Mouse (Mus musculus) hindbrain, embryonic 11.5 days (tissue): Measurements from ENCODE around the gene Ramp2. TPM values are rescaled to one million over a fixed set of nuclear protein-coding genes. Genes with fewer than 3 reads are reported as not detected.
A peak's percentile ranks its signal among the peaks of the same experiment; 100 is the strongest.

ENCODE experiments used
- ATAC-seq: fragments of 200-750 bp; cut with Nextera tagmentation; 2 replicates; pipeline ENCODE4 v1.8.0; 2017; ENCODE audit warnings: mild to moderate bottlenecking, moderate TSS enrichment, moderate library complexity; ENCODE audit not compliant: low FRiP score
- DNase-seq: peaks from one replicate; pipeline ENCODE4 v3.0.0-alpha.2; 2015; ENCODE audit warnings: low spot score
- H3K27ac ChIP-seq: fragments of 300-500 bp; sonication (generic); 2 replicates; pipeline ENCODE4 v1.5.1; 2014; ENCODE audit warnings: mild to moderate bottlenecking, low read depth, low read length
- H3K27me3 ChIP-seq: fragments of 300-500 bp; sonication (generic); 2 replicates; pipeline ENCODE4 v1.6.1; 2014; ENCODE audit warnings: mild to moderate bottlenecking, low read length, moderate library complexity, mixed read lengths; ENCODE audit not compliant: control insufficient read depth, insufficient read depth
- H3K36me3 ChIP-seq: fragments of 300-500 bp; sonication (generic); 2 replicates; pipeline ENCODE4 v1.6.1; 2014; ENCODE audit warnings: mild to moderate bottlenecking, low read length, moderate library complexity, mixed read lengths; ENCODE audit not compliant: control insufficient read depth, insufficient read depth
- H3K4me1 ChIP-seq: fragments of 300-500 bp; sonication (generic); replicated peaks from 2 replicates; pipeline ENCODE4 v1.6.1; 2014; ENCODE audit warnings: low read length, mixed read lengths; ENCODE audit not compliant: control insufficient read depth, insufficient read depth
- H3K4me2 ChIP-seq: fragments of 300-500 bp; sonication (generic); replicated peaks from 2 replicates; pipeline ENCODE4 v1.6.1; 2014; ENCODE audit warnings: mild to moderate bottlenecking, low read depth, low read length
- H3K4me3 ChIP-seq: fragments of 300-500 bp; sonication (generic); 2 replicates; pipeline ENCODE4 v1.5.1; 2014; ENCODE audit warnings: low read depth, low read length
- H3K9ac ChIP-seq: fragments of 300-500 bp; sonication (generic); 2 replicates; pipeline ENCODE4 v1.6.1; 2014; ENCODE audit warnings: low read depth, low read length
- H3K9me3 ChIP-seq: fragments of 300-500 bp; sonication (generic); 2 replicates; pipeline ENCODE4 v1.6.1; 2016; ENCODE audit warnings: low read length; ENCODE audit not compliant: control insufficient read depth
- WGBS: fragments of 180-500 bp; shearing (Covaris S2); extraction: QIAGEN DNeasy Blood & Tissue Kit; methylation state at CpG from one replicate; pipeline ENCODE4 v1.1.7; 2014; 5-methylcytosine and 5-hydroxymethylcytosine counted together
- polyA plus RNA-seq: library from polyadenylated mRNA; unstranded; fragments of >200 nt; fragmentation: Nextera tagmentation; extraction: Ambion mirVana; gene quantifications from 2 replicates; pipeline ENCODE4 v1.2.1, GENCODE M21; 2014

Ramp2 gene
- polyA plus RNA-seq, 1 experiment from 2014 or later, result 71.9 TPM

- ATAC-seq, result peak; percentile 67
- Histone ChIP-seq H3K4me2 (peak within 1 kb of the TSS; percentile 77), H3K4me1 (peaks cover 18% of the 10 kb centered on the region)
Measured at GRCm38 (mm10) chr11:101259948-101260825, 14.4 kb downstream of the Ramp2 start, which contains the start of gene Wnk4. TSS of gene Wnk4 (plus strand) at chr11:101260567.

DNA sequence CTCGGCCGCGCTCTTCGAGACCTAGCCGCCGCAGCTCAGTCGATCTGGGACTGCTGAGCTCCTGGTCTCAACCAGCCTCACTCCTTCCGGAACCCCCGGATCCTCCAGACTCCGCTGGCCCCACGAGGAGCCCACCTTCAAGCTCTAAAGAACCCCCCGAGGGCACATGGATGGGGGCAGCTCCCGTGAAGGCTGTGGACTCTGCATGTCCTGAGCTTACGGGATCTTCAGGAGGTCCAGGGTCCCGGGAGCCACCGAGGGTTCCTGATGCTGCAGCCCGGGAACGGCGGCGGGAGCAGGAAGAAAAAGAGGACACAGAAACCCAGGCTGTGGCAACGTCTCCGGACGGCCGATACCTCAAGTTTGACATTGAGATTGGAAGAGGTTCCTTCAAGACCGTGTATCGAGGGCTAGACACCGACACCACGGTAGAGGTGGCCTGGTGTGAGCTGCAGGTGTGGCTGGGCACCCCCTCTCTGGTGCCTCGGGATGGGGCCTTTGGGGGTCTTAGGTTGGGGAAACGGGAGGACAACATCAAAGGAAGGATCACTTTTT is 15.1 kb downstream of the Ramp2 start:
- H3K9me3 ChIP-seq, result no peaks in the 10 kb centered on the region
- no peaks in the 10 kb centered on the region for H3K36me3 ChIP-seq
- H3K27ac ChIP-seq, result no peak overlapping the region
- peak; percentile 44 for DNase-seq
- H3K4me1 ChIP-seq, result peaks cover 18% of the 10 kb centered on the region
- peak overlapping the region; percentile 53 for H3K9ac ChIP-seq
- H3K4me2 ChIP-seq, result peak overlapping the region; percentile 77
- under 1% methylated on average over 30 of the region's 30 CpGs for WGBS
- H3K4me3 ChIP-seq, result peak overlapping the region; percentile 37
- no peak for ATAC-seq
- peaks cover 39% of the 10 kb centered on the region for H3K27me3 ChIP-seq

More at GRCm38 (mm10) chr11:101259948-101260825, 14.4 kb downstream of the Ramp2 start, which contains the start of gene Wnk4:
- Histone ChIP-seq H3K4me3 (peak within 1 kb of the TSS; percentile 37), H3K27ac (peak within 1 kb of the TSS; percentile 61), H3K36me3 (no peaks in the 10 kb centered on the region), H3K27me3 (peaks cover 37% of the 10 kb centered on the region), H3K9ac (peak within 1 kb of the TSS; percentile 53), H3K9me3 (no peaks in the 10 kb centered on the region)
- WGBS, result under 1% methylated on average over 29 of the region's 43 CpGs
- DNase-seq, result peak; percentile 67

- Histone ChIP-seq H3K9ac (no peak overlapping the region), H3K9me3 (no peaks in the 10 kb centered on the region), H3K27ac (no peak overlapping the region), H3K27me3 (peaks cover 41% of the 10 kb centered on the region), H3K36me3 (no peaks in the 10 kb centered on the region), H3K4me3 (peak overlapping the region; percentile 20; the same call in 1 of the 2 replicates), H3K4me1 (peaks cover 18% of the 10 kb centered on the region), H3K4me2 (peak overlapping the region; percentile 17; the same call in 1 of the 2 replicates)
- 1% methylated on average over 24 of the region's 24 CpGs for WGBS
- DNase-seq (peak; percentile 49), ATAC-seq (no peak)
Measured at GRCm38 (mm10) chr11:101262272-101262967, 16.6 kb downstream of the Ramp2 start.

DNA sequence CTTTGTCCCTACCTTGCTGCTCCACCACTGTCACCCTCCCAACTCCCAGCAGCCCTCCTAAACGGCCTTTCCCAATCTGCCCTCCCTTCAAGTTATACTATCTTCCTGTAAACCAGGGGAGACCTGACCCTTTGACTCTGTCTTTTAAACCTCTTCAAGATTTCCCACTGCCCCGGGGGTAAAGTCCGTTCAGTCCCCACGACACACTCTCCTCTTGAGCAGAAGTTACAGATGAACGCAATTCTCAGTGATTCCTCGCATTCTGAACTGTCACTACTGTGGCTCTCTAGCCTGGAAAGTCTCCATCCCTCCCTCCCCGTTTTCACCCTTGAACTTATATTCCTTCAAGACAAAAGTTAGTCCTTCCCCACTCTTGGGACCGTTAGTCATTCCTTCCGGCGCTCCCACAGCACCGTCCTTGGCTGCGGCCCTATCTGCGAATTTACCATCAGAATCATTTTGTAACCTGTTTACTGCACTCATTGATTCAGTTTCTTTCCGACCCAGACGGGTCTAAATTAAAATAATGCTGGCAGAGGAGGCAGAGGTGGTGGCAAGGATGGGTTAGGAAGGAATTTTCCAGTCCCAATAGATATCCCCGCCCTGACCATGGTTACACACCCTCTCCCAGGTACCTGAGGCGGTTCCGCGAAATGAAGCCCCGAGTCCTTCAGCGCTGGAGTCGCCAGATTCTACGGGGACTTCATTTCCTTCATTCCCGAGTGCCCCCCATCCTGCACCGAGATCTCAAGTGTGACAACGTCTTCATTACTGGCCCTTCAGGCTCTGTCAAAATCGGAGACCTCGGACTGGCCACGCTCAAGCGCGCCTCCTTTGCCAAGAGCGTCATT is 17.5 kb downstream of the Ramp2 start:
- peaks cover 41% of the 10 kb centered on the region for H3K27me3 ChIP-seq
- H3K4me3 ChIP-seq, result peak overlapping the region; percentile 6; the same call in 1 of the 2 replicates
- WGBS, result 1% methylated on average over 32 of the region's 32 CpGs

DNA sequence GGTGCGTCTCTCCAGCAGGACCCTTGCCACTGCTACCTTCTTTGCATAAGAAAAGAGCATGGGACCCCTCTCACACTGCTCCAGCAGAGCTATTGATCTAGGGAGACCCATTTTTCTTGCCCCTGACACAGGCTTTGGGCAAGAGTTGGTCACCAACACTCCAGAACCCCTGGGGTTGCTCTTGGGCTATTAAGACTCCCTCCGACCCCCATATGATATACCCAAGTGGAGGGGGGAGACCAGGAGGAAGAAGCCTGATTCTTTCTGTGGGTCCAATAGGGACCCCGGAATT is 18.1 kb downstream of the Ramp2 start:
- H3K4me3 ChIP-seq, result no peak overlapping the region
- 2% methylated on average over 3 of the region's 3 CpGs for WGBS
- peaks cover 16% of the 10 kb centered on the region for H3K4me1 ChIP-seq

More for the DNA sequence above, 17.5 kb downstream of the Ramp2 start:
- H3K9ac ChIP-seq, result no peak overlapping the region
- ATAC-seq (no peak), DNase-seq (peak; percentile 57)
- no peak overlapping the region for H3K27ac ChIP-seq
- no peaks in the 10 kb centered on the region for H3K9me3 ChIP-seq
- H3K36me3 ChIP-seq, result no peaks in the 10 kb centered on the region
- no peak overlapping the region; the same call in 1 of the 2 replicates for H3K4me2 ChIP-seq
- peaks cover 18% of the 10 kb centered on the region for H3K4me1 ChIP-seq

GRCm38 (mm10) chr11:101264954-101265471 is 19.2 kb downstream of the Ramp2 start:
- Histone ChIP-seq H3K36me3 (no peaks in the 10 kb centered on the region), H3K4me1 (peaks cover 10% of the 10 kb centered on the region), H3K9me3 (no peaks in the 10 kb centered on the region), H3K27ac (no peak overlapping the region), H3K27me3 (peaks cover 41% of the 10 kb centered on the region), H3K4me2 (peak overlapping the region; percentile 36), H3K4me3 (peak overlapping the region; percentile 19), H3K9ac (0 out of 2 replicates have a peak overlapping the region, but pooled peaks have one; percentile 13)
- DNase-seq (peak; percentile 61), ATAC-seq (no peak)
- WGBS, result 2% methylated on average over 31 of the region's 31 CpGs

More for the DNA sequence above, 18.1 kb downstream of the Ramp2 start:
- Histone ChIP-seq H3K9ac (no peak overlapping the region), H3K27ac (no peak overlapping the region), H3K36me3 (no peaks in the 10 kb centered on the region), H3K27me3 (peaks cover 41% of the 10 kb centered on the region), H3K9me3 (no peaks in the 10 kb centered on the region), H3K4me2 (no peak overlapping the region)
- DNase-seq, result no peak
- ATAC-seq, result no peak

GRCm38 (mm10) chr11:101265906-101266305 is 20.1 kb downstream of the Ramp2 start:
- Histone ChIP-seq H3K9me3 (no peaks in the 10 kb centered on the region), H3K4me1 (peaks cover 8% of the 10 kb centered on the region), H3K4me3 (no peak overlapping the region), H3K9ac (no peak overlapping the region), H3K27me3 (peaks cover 39% of the 10 kb centered on the region), H3K36me3 (no peaks in the 10 kb centered on the region), H3K27ac (no peak overlapping the region), H3K4me2 (no peak overlapping the region)
- ATAC-seq (no peak), DNase-seq (no peak)
- 26% methylated on average over 6 of the region's 6 CpGs for WGBS
